ENCODE assay signal across 9 mouse cellular contexts in genomic region chr11:107982225-107982896, GRCm38 (mm10).
DNase-seq lines count a peak whose midpoint lies in the region; ATAC-seq and TF ChIP-seq lines count a peak whose summit lies in the region.
"Had no signal": no experiment of that assay in that cellular context is flagged by ENCODE, and none has a peak within 500 bp of the region (broad histone marks: within the 10 kb centered on the region; RNA-seq: fewer than 3 reads in every experiment).

No protein-coding gene starts in this region.

- TF ChIP-seq CTCF in gastrocnemius, adult 2 months (IDR thresholded peaks at IDR 0.05): peak; percentile 67

- H3K36me3 ChIP-seq in embryonic facial prominence, embryonic 11.5 days (replicated peaks; ENCODE audit: control insufficient read depth, insufficient read depth, low read depth, low read length): no peaks in the 10 kb centered on the region
- H3K36me3 ChIP-seq in hindbrain, embryonic 14.5 days (replicated peaks; ENCODE audit: control insufficient read depth, insufficient read depth): peaks cover 8% of the 10 kb centered on the region
- no peaks in the 10 kb centered on the region for H3K36me3 ChIP-seq in midbrain, embryonic 14.5 days (ENCODE audit: control insufficient read depth, insufficient read depth, low read length)

- no peaks in the 10 kb centered on the region for H3K9me3 ChIP-seq in embryonic facial prominence, embryonic 11.5 days (replicated peaks; ENCODE audit: control insufficient read depth, low read length)
- no peaks in the 10 kb centered on the region for H3K9me3 ChIP-seq in hindbrain, embryonic 14.5 days (ENCODE audit: control insufficient read depth, low read length)
- no peaks in the 10 kb centered on the region for H3K9me3 ChIP-seq in midbrain, embryonic 14.5 days (ENCODE audit: control insufficient read depth, low read length)
- H3K9me3 ChIP-seq: heart, embryonic 15.5 days had no signal

- ATAC-seq in embryonic facial prominence, embryonic 11.5 days (replicated peaks; ENCODE audit: insufficient number of reproducible peaks, low FRiP score, low TSS enrichment, low read depth): 0 out of 2 replicates have a peak, but pooled peaks have one; percentile 63
- ATAC-seq in hindbrain, embryonic 14.5 days (ENCODE audit: low FRiP score): peak; percentile 83
- ATAC-seq in midbrain, embryonic 14.5 days (ENCODE audit: low FRiP score, low TSS enrichment): no peak

- intact Hi-C loops in gastrocnemius, adult 2 months (cut with DNase I): no loop called here
- intact Hi-C loops in left cerebral cortex, postnatal 10 days (cut with DNase I): loop anchor here (2.0 to 10.0 kb wide), 2 partner anchors 118 to 348 kb away; no protein-coding TSS in a partner anchor

- no peaks in the 10 kb centered on the region for H3K4me1 ChIP-seq in embryonic facial prominence, embryonic 11.5 days (ENCODE audit: control insufficient read depth, insufficient read depth, low read length)
- H3K4me1 ChIP-seq in hindbrain, embryonic 14.5 days (replicated peaks; ENCODE audit: control insufficient read depth, insufficient read depth, low read length): peaks cover 26% of the 10 kb centered on the region
- peaks cover 19% of the 10 kb centered on the region for H3K4me1 ChIP-seq in midbrain, embryonic 14.5 days (ENCODE audit: control insufficient read depth, insufficient read depth, low read length)

- DNase-seq in gastrocnemius, adult 2 months: peak; percentile 56
- DNase-seq in gastrocnemius, postnatal 25 days: no peak
- DNase-seq in adrenal gland, postnatal 10 days: peak; percentile 75
- peak; percentile 82 for DNase-seq in embryonic facial prominence, embryonic 11.5 days (ENCODE audit: low spot score)
- DNase-seq in hindbrain, embryonic 14.5 days (ENCODE audit: low spot score): peak; percentile 90
- DNase-seq in left cerebral cortex, postnatal 10 days (ENCODE audit: extremely low spot score in 1 of 2, low spot score in 2 of 2): peak; percentile 64 to 73
- DNase-seq in midbrain, embryonic 14.5 days: peak; percentile 93
- DNase-seq in urinary bladder, postnatal 25 days (ENCODE audit: low spot score): peak; percentile 31

- no peaks in the 10 kb centered on the region for H3K27me3 ChIP-seq in embryonic facial prominence, embryonic 11.5 days (ENCODE audit: control insufficient read depth, insufficient read depth, low read length)
- 0 out of 2 replicates have a peak, but pooled peaks cover 6% of the 10 kb centered on the region for H3K27me3 ChIP-seq in hindbrain, embryonic 14.5 days (ENCODE audit: control insufficient read depth, insufficient read depth, low read length)
- no peaks in the 10 kb centered on the region for H3K27me3 ChIP-seq in midbrain, embryonic 14.5 days (ENCODE audit: control insufficient read depth, insufficient read depth, low read length)
- H3K27me3 ChIP-seq: heart, embryonic 15.5 days had no signal

- H3K9ac ChIP-seq in embryonic facial prominence, embryonic 11.5 days (replicated peaks; ENCODE audit: low read length): no peak overlapping the region
- 0 out of 2 replicates have a peak overlapping the region, but pooled peaks have one; percentile 2 for H3K9ac ChIP-seq in hindbrain, embryonic 14.5 days
- H3K9ac ChIP-seq in midbrain, embryonic 14.5 days (replicated peaks; ENCODE audit: low read length): no peak overlapping the region
- H3K9ac ChIP-seq: heart, embryonic 15.5 days had no signal

- no peak overlapping the region for H3K4me2 ChIP-seq in embryonic facial prominence, embryonic 11.5 days (ENCODE audit: low read depth, low read length)
- peak overlapping the region; percentile 8; the same call in 1 of the 2 replicates for H3K4me2 ChIP-seq in hindbrain, embryonic 14.5 days (replicated peaks)
- no peak overlapping the region for H3K4me2 ChIP-seq in midbrain, embryonic 14.5 days (ENCODE audit: low read length)
- H3K4me2 ChIP-seq: heart, embryonic 15.5 days had no signal

- no peak overlapping the region for H3K4me3 ChIP-seq in gastrocnemius, adult 2 months
- H3K4me3 ChIP-seq in embryonic facial prominence, embryonic 11.5 days (ENCODE audit: low read depth, low read length): no peak overlapping the region
- no peak overlapping the region for H3K4me3 ChIP-seq in hindbrain, embryonic 14.5 days (replicated peaks; ENCODE audit: low read length)
- H3K4me3 ChIP-seq in midbrain, embryonic 14.5 days (replicated peaks; ENCODE audit: low read depth, low read length): no peak overlapping the region
- H3K4me3 ChIP-seq: heart, embryonic 15.5 days had no signal

- WGBS in embryonic facial prominence, embryonic 11.5 days: 22% methylated on average over 16 of the region's 16 CpGs
- 17% methylated on average over 16 of the region's 16 CpGs for WGBS in hindbrain, embryonic 14.5 days
- 18% methylated on average over 16 of the region's 16 CpGs for WGBS in midbrain, embryonic 14.5 days

- H3K27ac ChIP-seq in gastrocnemius, adult 2 months: no peak overlapping the region
- H3K27ac ChIP-seq in embryonic facial prominence, embryonic 11.5 days (replicated peaks; ENCODE audit: low read depth, low read length): no peak overlapping the region
- no peak overlapping the region for H3K27ac ChIP-seq in hindbrain, embryonic 14.5 days
- H3K27ac ChIP-seq in midbrain, embryonic 14.5 days (replicated peaks; ENCODE audit: low read depth, low read length): no peak overlapping the region
- H3K27ac ChIP-seq: heart, embryonic 15.5 days had no signal
